Mouse (Mus musculus) stomach, embryonic 14.5 days (tissue): ENCODE measurements around the gene Dock10. TPM values are rescaled to one million over a fixed set of nuclear protein-coding genes. Genes with fewer than 3 reads are reported as not detected.
"Not testable (repeated sequence)": the region's sequence is repeated elsewhere in the genome, so short reads cannot be mapped to it uniquely, and the experiment has no call there.

Source experiments
- ATAC-seq: fragments of 200-750 bp; cut with Nextera tagmentation; 2 replicates; pipeline ENCODE4 v1.8.0; 2017; ENCODE audit warnings: low read depth, moderate TSS enrichment; ENCODE audit not compliant: insufficient number of reproducible peaks, insufficient read depth, low FRiP score
- H3K27ac ChIP-seq: fragments of 300-500 bp; sonication (generic); 2 replicates; pipeline ENCODE4 v1.5.1; 2014; ENCODE audit warnings: mild to moderate bottlenecking, low read length, moderate library complexity, mixed read lengths
- H3K27me3 ChIP-seq: fragments of 300-500 bp; sonication (generic); 2 replicates; pipeline ENCODE4 v1.6.1; 2014; ENCODE audit warnings: low read length, control low read depth, mixed read lengths; ENCODE audit not compliant: control insufficient read depth, insufficient read depth
- H3K36me3 ChIP-seq: fragments of 300-500 bp; sonication (generic); 2 replicates; pipeline ENCODE4 v1.6.1; 2014; ENCODE audit warnings: mild to moderate bottlenecking, control low read depth, low read length, moderate library complexity, mixed read lengths; ENCODE audit not compliant: control insufficient read depth, insufficient read depth
- H3K4me1 ChIP-seq: fragments of 300-500 bp; sonication (generic); 2 replicates; pipeline ENCODE4 v1.6.1; 2014; ENCODE audit warnings: low read length, control low read depth, mixed read lengths; ENCODE audit not compliant: control insufficient read depth, insufficient read depth
- H3K4me2 ChIP-seq: fragments of 300-500 bp; sonication (generic); replicated peaks from 2 replicates; pipeline ENCODE4 v1.6.1; 2014; ENCODE audit warnings: low read depth, low read length, control low read depth
- H3K4me3 ChIP-seq: fragments of 300-500 bp; sonication (generic); 2 replicates; pipeline ENCODE4 v1.5.1; 2014; ENCODE audit warnings: low read depth, low read length, control low read depth
- H3K9ac ChIP-seq: fragments of 300-500 bp; sonication (generic); replicated peaks from 2 replicates; pipeline ENCODE4 v1.6.1; 2014; ENCODE audit warnings: low read depth, mild to moderate bottlenecking, control low read depth, low read length, moderate library complexity, mixed read lengths
- H3K9me3 ChIP-seq: fragments of 300-500 bp; sonication (generic); 2 replicates; pipeline ENCODE4 v1.6.1; 2016; ENCODE audit warnings: low read depth, low read length, control low read depth; ENCODE audit not compliant: control insufficient read depth
- WGBS: fragments of 180-500 bp; shearing (Covaris S2); extraction: QIAGEN DNeasy Blood & Tissue Kit; methylation state at CpG from one replicate; pipeline ENCODE4 v1.1.7; 2014; 5-methylcytosine and 5-hydroxymethylcytosine counted together
- polyA plus RNA-seq: library from polyadenylated mRNA; unstranded; fragments of >200 nt; fragmentation: Nextera tagmentation; extraction: Ambion mirVana; gene quantifications from 2 replicates; pipeline ENCODE4 v1.2.1, GENCODE M21; 2014

Dock10 gene
- polyA plus RNA-seq, 1 experiment from 2014 or later = 9.4 TPM

DNA sequence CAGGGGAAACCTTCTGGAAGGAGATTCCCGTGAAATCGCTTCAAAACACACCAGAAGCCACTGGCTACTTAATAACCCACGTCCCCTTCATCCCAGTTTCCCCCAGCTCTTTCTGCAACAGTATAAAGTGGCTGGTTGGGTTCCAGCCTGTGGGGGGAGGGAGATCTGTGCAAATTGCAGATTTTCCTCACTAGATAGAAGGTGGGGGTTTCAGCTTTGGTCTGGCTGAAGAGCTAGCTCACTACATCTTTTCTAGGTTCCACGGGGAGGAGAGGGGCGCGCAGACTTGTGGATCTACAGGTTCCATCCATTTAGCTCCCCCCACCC, 714 bp downstream of the Dock10 start:
- Histone ChIP-seq H3K27me3 (0 out of 2 replicates have a peak, but pooled peaks cover 2% of the 10 kb centered on the region), H3K4me2 (peak overlapping the region; percentile 83), H3K4me3 (peak overlapping the region; percentile 56), H3K27ac (no peak overlapping the region; the same call in 1 of the 2 replicates), H3K36me3 (no peaks in the 10 kb centered on the region), H3K4me1 (no peaks in the 10 kb centered on the region), H3K9me3 (no peaks in the 10 kb centered on the region), H3K9ac (no peak overlapping the region)
- 0% methylated on average over 6 of the region's 6 CpGs for WGBS
- no peak; the same call in 1 of the 2 replicates for ATAC-seq

DNA sequence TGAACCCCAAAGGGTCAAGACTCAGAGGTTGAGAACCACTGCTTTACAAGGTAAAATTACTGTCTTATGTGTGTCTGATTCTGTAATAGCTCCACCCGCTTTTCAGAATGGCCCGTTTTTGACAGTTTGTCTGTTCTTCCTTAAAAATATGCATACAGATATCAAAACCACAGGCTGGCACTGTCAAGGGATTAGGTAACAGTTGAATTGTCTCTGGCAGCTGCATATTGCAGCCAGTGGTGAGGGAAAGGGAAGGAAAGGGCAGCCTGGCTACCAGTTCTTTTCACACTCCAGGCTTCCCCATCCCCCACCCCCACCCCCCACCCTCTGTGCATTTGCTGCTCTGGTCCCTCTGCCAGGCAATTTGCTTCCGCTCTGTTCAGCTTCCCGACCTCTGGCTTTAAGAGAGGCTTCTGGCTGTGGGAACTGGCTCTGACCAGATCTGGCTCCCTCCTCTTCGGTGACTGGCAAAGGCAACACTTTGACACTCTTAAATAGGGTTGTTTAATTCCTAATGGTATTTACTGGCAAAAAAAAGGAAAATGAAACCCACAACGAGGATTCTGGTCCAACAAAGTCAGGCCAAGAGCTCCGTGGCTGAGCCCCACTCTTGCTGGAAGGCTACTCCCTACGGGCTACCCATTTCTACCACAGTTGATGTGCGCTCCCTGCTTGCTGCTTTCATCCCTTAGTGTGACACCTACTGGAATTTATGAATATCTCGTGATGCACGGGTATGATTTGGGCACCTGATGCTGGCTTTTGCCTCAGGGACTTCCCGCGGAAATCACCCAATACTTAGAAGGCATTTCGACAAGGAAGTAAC, 1.3 kb downstream of the Dock10 start:
- Histone ChIP-seq H3K9me3 (no peaks in the 10 kb centered on the region), H3K9ac (no peak overlapping the region), H3K4me2 (peak overlapping the region; percentile 83), H3K27me3 (0 out of 2 replicates have a peak, but pooled peaks cover 2% of the 10 kb centered on the region), H3K4me1 (no peaks in the 10 kb centered on the region), H3K36me3 (no peaks in the 10 kb centered on the region), H3K4me3 (peak overlapping the region; percentile 56), H3K27ac (no peak overlapping the region)
- ATAC-seq = no peak
- 8% methylated on average over 14 of the region's 14 CpGs for WGBS

DNA sequence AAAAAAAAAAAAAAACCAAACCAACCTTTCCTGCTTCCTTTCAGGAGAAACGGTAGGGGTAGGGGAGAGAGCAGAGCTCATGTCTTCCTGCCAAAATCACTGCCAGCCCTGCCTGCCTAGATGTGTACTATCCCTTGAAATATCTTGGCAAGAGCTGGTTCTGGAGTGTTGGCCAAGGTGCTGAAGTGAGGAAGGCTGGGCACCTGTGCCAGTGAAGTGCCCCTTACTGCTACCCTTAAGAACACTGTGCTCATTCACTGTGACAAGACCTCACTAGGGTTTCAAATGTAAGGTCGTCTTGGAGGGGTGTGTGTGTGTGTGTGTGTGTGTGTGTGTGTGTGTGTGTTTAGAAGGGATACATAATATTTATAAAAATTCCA, 2.3 kb downstream of the Dock10 start:
- no peak for ATAC-seq
- H3K27me3 ChIP-seq = 0 out of 2 replicates have a peak, but pooled peaks cover 2% of the 10 kb centered on the region
- H3K27ac ChIP-seq = no peak overlapping the region
- no peak overlapping the region for H3K4me2 ChIP-seq
- no peaks in the 10 kb centered on the region for H3K4me1 ChIP-seq
- no peak overlapping the region for H3K4me3 ChIP-seq
- H3K9me3 ChIP-seq = no peaks in the 10 kb centered on the region
- H3K9ac ChIP-seq = no peak overlapping the region
- H3K36me3 ChIP-seq = no peaks in the 10 kb centered on the region
- 45% methylated on average over 2 of the region's 2 CpGs for WGBS

DNA sequence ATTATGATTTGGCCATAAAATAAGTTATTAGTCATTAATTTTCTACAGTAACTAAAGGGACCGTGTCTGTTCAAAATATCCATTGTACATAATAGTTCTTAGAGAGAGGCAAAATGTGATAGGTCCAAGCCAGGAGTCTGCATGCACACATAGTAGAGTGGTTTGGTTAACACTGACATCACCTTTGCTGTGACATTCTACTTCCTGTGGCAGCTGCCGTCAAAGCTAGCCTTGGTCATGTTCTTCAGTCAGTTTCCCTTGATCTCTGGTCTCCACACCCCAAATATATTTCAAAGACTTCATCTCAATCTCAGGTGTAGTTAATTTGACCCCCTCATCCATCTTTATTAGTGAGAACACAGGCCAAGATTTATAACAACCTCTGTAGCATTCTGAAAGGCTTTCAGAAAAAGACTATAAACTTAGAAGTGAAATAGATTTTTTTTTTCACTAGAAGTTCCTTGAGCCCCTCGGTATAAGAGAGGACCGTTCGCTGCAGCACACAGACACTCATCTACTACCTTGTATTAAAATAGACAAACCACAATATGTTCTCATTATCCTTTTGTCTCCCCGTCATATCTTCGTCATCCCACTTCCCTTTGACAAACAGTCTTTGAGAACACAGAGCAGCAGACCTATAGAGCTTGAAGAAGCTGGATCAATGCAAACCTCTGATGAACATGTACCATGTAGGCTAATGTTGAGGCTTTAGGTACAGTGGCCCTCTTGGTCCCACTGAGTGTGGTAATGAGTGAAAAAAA, 2.8 kb downstream of the Dock10 start:
- 80% methylated on average over 7 of the region's 7 CpGs for WGBS
- H3K27me3 ChIP-seq = 0 out of 2 replicates have a peak, but pooled peaks cover 2% of the 10 kb centered on the region

DNA sequence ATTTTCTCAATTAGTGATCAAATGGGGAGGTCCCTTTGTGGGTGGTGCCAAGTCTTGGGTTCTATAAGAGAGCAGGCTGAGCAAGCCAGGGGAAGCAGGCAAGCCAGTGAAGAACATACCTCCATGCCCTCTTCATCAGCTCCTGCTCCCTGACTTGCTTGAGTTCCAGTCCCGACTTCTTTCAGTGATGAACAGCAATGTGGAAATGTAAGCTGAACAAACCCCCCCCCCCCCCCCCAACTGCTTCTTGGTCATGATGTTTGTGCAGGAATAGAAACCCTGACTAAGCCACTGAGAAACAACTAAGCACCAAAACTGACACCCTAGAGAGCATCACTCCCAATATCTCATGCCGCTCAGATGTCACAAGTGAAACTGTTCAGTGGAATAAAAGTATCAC, 9.2 kb downstream of the Dock10 start:
- H3K4me3 ChIP-seq, H3K36me3 ChIP-seq, H3K9me3 ChIP-seq, H3K27ac ChIP-seq, H3K9ac ChIP-seq, H3K4me1 ChIP-seq, ATAC-seq, H3K27me3 ChIP-seq, H3K4me2 ChIP-seq: not testable (repeated sequence)
- 89% methylated on average over 2 of the region's 2 CpGs for WGBS

More for the DNA sequence above, 2.8 kb downstream of the Dock10 start:
- no peaks in the 10 kb centered on the region for H3K4me1 ChIP-seq
- H3K4me2 ChIP-seq = no peak overlapping the region
- H3K36me3 ChIP-seq = no peaks in the 10 kb centered on the region
- ATAC-seq = no peak
- H3K27ac ChIP-seq = no peak overlapping the region
- no peak overlapping the region for H3K9ac ChIP-seq
- H3K9me3 ChIP-seq = no peaks in the 10 kb centered on the region
- H3K4me3 ChIP-seq = no peak overlapping the region

- no peaks in the 10 kb centered on the region for H3K27me3 ChIP-seq
- H3K9me3 ChIP-seq = no peaks in the 10 kb centered on the region
- no peak overlapping the region for H3K4me2 ChIP-seq
- WGBS = 52% methylated on average over 2 of the region's 2 CpGs
- no peak overlapping the region for H3K4me3 ChIP-seq
- no peak overlapping the region for H3K9ac ChIP-seq
- H3K36me3 ChIP-seq = no peaks in the 10 kb centered on the region
- no peaks in the 10 kb centered on the region for H3K4me1 ChIP-seq
- no peak for ATAC-seq
- H3K27ac ChIP-seq = no peak overlapping the region
Measured at GRCm38 (mm10) chr1:80746691-80747463, 11.4 kb downstream of the Dock10 start.

- 74% methylated on average over 6 of the region's 6 CpGs for WGBS
- Histone ChIP-seq H3K27ac (no peak overlapping the region), H3K4me1 (no peaks in the 10 kb centered on the region), H3K9me3 (no peaks in the 10 kb centered on the region), H3K4me2 (no peak overlapping the region), H3K4me3 (no peak overlapping the region), H3K36me3 (no peaks in the 10 kb centered on the region), H3K27me3 (no peaks in the 10 kb centered on the region), H3K9ac (no peak overlapping the region)
- ATAC-seq = no peak
Measured at GRCm38 (mm10) chr1:80746195-80746594, 12.1 kb downstream of the Dock10 start.

DNA sequence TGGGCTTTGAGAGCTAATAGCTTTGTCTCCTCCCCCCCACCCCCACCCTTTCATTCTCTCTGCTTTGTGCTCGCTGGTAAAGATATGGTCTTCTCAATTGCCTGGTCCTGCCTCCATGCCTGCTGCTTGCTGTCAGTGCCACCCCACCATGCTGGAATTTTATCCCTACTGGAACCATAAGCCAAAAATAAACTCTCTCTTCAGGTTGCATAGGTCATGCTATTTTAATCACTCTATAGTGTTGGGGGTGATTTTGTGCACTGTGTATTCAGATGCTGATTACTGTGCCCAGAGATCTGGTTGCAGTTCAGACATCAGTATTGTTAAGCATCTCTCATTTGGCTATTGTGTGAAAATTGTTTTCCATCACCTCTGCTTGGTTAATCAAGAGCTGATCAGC, 18.9 kb downstream of the Dock10 start:
- Histone ChIP-seq H3K27me3 (no peaks in the 10 kb centered on the region), H3K9me3 (no peaks in the 10 kb centered on the region), H3K27ac (no peak overlapping the region), H3K9ac (no peak overlapping the region), H3K4me1 (no peaks in the 10 kb centered on the region), H3K4me2 (no peak overlapping the region), H3K36me3 (no peaks in the 10 kb centered on the region), H3K4me3 (no peak overlapping the region)
- WGBS = 53% methylated on average over 1 of the region's 1 CpGs
- ATAC-seq = no peak
